Mouse (Mus musculus): ENCODE data around the gene Wbp2. TPM values are rescaled to one million over a fixed set of nuclear protein-coding genes. Genes with fewer than 3 reads are reported as not detected.
A peak's percentile ranks its signal among the peaks of the same experiment; 100 is the strongest.

Wbp2 gene
- total RNA-seq (2018; cell fraction: chromatin; rRNA removed) = 100 to 1,000 TPM in 13 of 26 experiments, 10 to 100 TPM in 13; 53.7 to 185 (median 99.5) TPM
- total RNA-seq (2018; cell fraction: cytosol; rRNA removed) = 100 to 1,000 TPM; 161 to 213 (median 185) TPM
- total RNA-seq (2018; cell fraction: nucleus; rRNA removed) = 100 to 1,000 TPM in 5 of 26 experiments, 10 to 100 TPM in 21; 59.6 to 160 (median 91.9) TPM
- polyA plus RNA-seq (2018) = 130 to 281 TPM (median 182 TPM) in 3 replicates

DNA sequence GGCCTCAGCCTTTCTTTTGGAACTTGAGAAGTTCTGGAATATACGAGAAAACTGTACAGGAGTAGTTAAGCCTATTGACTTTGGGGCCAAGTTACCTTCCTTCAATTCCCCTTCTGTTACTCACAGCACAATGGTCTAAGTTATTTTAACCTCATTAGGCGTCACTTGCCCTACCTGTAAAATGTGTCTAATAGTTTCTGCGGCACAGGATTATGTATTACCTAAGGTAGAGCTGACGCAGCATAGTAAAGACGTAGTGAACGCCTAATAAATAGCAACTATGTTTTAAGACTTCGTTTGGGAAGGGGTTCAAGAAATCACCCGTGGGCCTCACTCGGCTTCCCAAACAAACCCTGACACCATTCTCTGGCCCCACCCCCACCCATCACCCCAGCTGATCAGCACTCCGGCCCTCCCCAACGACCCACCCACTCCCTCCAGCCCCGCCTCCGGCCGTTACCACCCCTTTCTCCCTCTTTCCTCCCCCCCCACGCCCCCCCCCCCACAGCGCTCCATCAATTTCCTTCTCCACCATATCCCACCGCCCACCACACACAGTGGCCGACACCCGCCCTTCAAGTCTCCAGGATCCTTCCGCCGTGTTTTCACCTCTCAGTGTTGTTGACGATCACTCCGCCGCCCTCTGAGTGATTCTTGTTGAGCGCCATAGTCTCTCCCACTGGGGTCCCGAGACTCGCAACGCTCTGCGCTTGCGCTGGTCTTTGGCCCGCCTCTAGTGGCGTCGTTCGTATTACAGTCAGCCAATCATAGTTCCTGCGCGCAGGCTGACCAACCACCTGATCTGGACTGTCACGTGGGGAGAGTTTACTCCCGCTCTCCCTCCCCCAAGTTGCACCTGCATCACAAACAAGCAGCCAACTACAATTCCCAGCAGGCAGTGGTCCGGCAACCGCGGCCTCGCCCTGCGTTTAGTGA is at the start of gene Wbp2:
Gene Wbp2, minus strand, starts transcription at position 738 of the 936 bp plus-strand sequence.
- peaks cover 51% of the 10 kb centered on the region for H3K79me2 ChIP-seq (ENCODE audit: inconsistent target)
- peak within 1 kb of the TSS; percentile 86 for H3K27ac ChIP-seq
- WGBS (ENCODE audit: missing documents) = 3% methylated on average over 36 of the region's 43 CpGs
- peaks cover 27% of the 10 kb centered on the region for H3K36me3 ChIP-seq (ENCODE audit: inconsistent target)
- peak within 1 kb of the TSS; percentile 60 for H3K4me3 ChIP-seq (ENCODE audit: inconsistent target)

- Histone ChIP-seq H3K36me3 (ENCODE audit: inconsistent target) (no peaks in the 10 kb centered on the region; the same call in 1 of the 2 replicates), H3K27ac (no peak overlapping the region)
These were observed 47.4 kb upstream of the Wbp2 start for GRCm38 (mm10) chr11:116134171-116134570.

DNA sequence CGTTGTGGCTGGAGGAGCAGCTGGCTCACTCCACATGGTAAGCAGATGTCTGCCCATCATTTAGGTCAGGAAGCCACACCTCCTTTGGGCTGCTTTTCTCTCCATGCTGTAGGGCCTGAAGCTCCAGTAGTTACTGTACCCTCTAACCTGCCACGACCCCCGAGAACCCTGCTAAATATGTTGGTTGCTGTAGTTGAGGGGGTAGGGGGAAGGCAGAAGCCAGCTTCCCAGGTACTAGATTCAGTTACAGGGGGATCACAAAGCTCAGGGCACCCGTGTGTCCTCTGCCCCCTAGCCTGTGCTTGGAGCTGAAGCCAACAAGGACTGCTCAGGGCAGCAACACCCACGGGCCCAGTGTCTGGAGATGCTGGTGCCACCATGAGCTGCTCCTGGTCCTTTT is 46.7 kb upstream of the Wbp2 start:
- H3K4me3 ChIP-seq (ENCODE audit: inconsistent target) = no peak overlapping the region
- H3K27ac ChIP-seq = no peak overlapping the region
- peaks cover 2% of the 10 kb centered on the region; the same call in 1 of the 2 replicates for H3K36me3 ChIP-seq (ENCODE audit: inconsistent target)
- H3K79me2 ChIP-seq (ENCODE audit: inconsistent target) = peaks cover 31% of the 10 kb centered on the region
- WGBS (ENCODE audit: missing documents) = 87% methylated on average over 5 of the region's 5 CpGs

More at GRCm38 (mm10) chr11:116134171-116134570, 47.4 kb upstream of the Wbp2 start:
- H3K4me3 ChIP-seq (ENCODE audit: inconsistent target) = no peak overlapping the region
- WGBS (ENCODE audit: missing documents) = 92% methylated on average over 10 of the region's 10 CpGs
- H3K79me2 ChIP-seq (ENCODE audit: inconsistent target) = peaks cover 25% of the 10 kb centered on the region

GRCm38 (mm10) chr11:116132366-116133333 is 45.9 kb upstream of the Wbp2 start:
- Histone ChIP-seq H3K79me2 (ENCODE audit: inconsistent target) (peaks cover 28% of the 10 kb centered on the region), H3K36me3 (ENCODE audit: inconsistent target) (peaks cover 10% of the 10 kb centered on the region), H3K27ac (no peak overlapping the region), H3K4me3 (ENCODE audit: inconsistent target) (no peak overlapping the region)
- 82% methylated on average over 16 of the region's 16 CpGs for WGBS (ENCODE audit: missing documents)

GRCm38 (mm10) chr11:116131349-116132170 is 44.8 kb upstream of the Wbp2 start:
- peaks cover 21% of the 10 kb centered on the region for H3K36me3 ChIP-seq (ENCODE audit: inconsistent target)
- peaks cover 18% of the 10 kb centered on the region for H3K79me2 ChIP-seq (ENCODE audit: inconsistent target)
- peak overlapping the region; percentile 54 for H3K4me3 ChIP-seq (ENCODE audit: inconsistent target)
- WGBS (ENCODE audit: missing documents) = 84% methylated on average over 15 of the region's 15 CpGs
- H3K27ac ChIP-seq = peak overlapping the region; percentile 89

- Histone ChIP-seq H3K27ac (peak within 1 kb of the TSS; percentile 89), H3K36me3 (ENCODE audit: inconsistent target) (peaks cover 30% of the 10 kb centered on the region), H3K79me2 (ENCODE audit: inconsistent target) (peaks cover 18% of the 10 kb centered on the region), H3K4me3 (ENCODE audit: inconsistent target) (peak within 1 kb of the TSS; percentile 54)
- WGBS (ENCODE audit: missing documents) = 1% methylated on average over 68 of the region's 69 CpGs
These were observed 43.9 kb upstream of the Wbp2 start, which contains the start of gene Trim65 for GRCm38 (mm10) chr11:116130488-116131205. TSS of gene Trim65 (minus strand) at chr11:116131128.

- 0% methylated on average over 7 of the region's 8 CpGs for WGBS (ENCODE audit: missing documents)
- Histone ChIP-seq H3K4me3 (ENCODE audit: inconsistent target) (peak overlapping the region; percentile 34), H3K36me3 (ENCODE audit: inconsistent target) (peaks cover 37% of the 10 kb centered on the region), H3K27ac (peak overlapping the region; percentile 79), H3K79me2 (ENCODE audit: inconsistent target) (peaks cover 18% of the 10 kb centered on the region)
These were observed 43.2 kb upstream of the Wbp2 start for GRCm38 (mm10) chr11:116129993-116130487.

GRCm38 (mm10) chr11:116129091-116129790 is 42.4 kb upstream of the Wbp2 start:
- peaks cover 18% of the 10 kb centered on the region for H3K79me2 ChIP-seq (ENCODE audit: inconsistent target)
- WGBS (ENCODE audit: missing documents) = 77% methylated on average over 9 of the region's 9 CpGs
- H3K36me3 ChIP-seq (ENCODE audit: inconsistent target) = peaks cover 45% of the 10 kb centered on the region
- H3K27ac ChIP-seq = peak overlapping the region; percentile 79
- H3K4me3 ChIP-seq (ENCODE audit: inconsistent target) = peak overlapping the region; percentile 34

DNA sequence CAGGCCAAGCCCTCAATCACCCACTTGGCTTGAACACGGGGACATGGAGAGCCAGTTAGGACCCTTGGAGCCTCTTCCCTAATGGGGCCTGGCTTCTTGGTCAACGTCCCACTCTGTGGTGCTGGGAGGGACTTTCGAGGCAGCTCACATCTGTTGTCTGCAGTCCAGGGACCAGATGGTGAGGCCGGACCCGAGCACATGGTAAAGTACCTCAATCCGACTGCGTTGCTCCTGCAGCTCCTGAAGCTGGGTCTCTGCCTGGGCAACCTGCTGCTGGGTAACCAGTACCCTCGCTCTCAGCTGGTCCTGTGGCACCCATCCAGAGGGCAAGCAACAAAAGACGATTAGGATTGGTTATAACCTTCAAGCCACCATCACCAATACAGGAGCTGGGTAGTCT is 41.2 kb upstream of the Wbp2 start:
- Histone ChIP-seq H3K79me2 (ENCODE audit: inconsistent target) (peaks cover 18% of the 10 kb centered on the region), H3K4me3 (ENCODE audit: inconsistent target) (no peak overlapping the region), H3K36me3 (ENCODE audit: inconsistent target) (peaks cover 57% of the 10 kb centered on the region), H3K27ac (no peak overlapping the region)
- WGBS (ENCODE audit: missing documents) = 90% methylated on average over 9 of the region's 9 CpGs

GRCm38 (mm10) chr11:116127156-116127980 is 40.6 kb upstream of the Wbp2 start, which contains the start of gene Trim47:
TSS of gene Trim47 (minus strand) at chr11:116127210.
- peaks cover 18% of the 10 kb centered on the region for H3K79me2 ChIP-seq (ENCODE audit: inconsistent target)
- no peak within 1 kb of the TSS for H3K27ac ChIP-seq
- H3K36me3 ChIP-seq (ENCODE audit: inconsistent target) = peaks cover 63% of the 10 kb centered on the region
- H3K4me3 ChIP-seq (ENCODE audit: inconsistent target) = no peak within 1 kb of the TSS
- 79% methylated on average over 23 of the region's 23 CpGs for WGBS (ENCODE audit: missing documents)

DNA sequence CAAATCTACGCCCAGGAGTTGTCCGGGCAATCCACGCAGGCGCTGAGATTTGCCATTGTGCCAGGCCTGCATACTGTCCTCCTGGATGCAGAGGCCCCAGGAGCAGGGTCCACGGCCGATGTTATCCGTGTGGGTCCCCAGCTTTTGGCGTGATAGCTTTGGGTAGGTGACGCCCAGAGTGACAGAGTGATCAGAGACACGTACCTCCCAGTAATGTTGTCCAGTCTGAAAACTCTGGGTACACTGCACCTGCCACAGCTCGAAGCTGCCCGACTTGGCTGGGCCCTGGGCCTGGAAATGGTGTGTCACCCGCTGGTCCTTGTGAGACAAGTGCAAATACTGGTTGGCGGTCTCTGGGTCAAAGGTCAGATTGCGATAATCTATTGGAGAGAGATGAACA is 39.5 kb upstream of the Wbp2 start:
- Histone ChIP-seq H3K79me2 (ENCODE audit: inconsistent target) (peaks cover 18% of the 10 kb centered on the region), H3K27ac (no peak overlapping the region), H3K36me3 (ENCODE audit: inconsistent target) (peaks cover 68% of the 10 kb centered on the region), H3K4me3 (ENCODE audit: inconsistent target) (no peak overlapping the region)
- WGBS (ENCODE audit: missing documents) = 98% methylated on average over 15 of the region's 15 CpGs

All from macrophage (primary cell).